Mouse (Mus musculus): ENCODE data around the gene Cxcl3. TPM values are rescaled to one million over a fixed set of nuclear protein-coding genes. Genes with fewer than 3 reads are reported as not detected.

Cxcl3 gene
- 0.06 TPM in 1 of 2 replicates, not detected in the other for polyA plus RNA-seq (2012; rRNA removed)

DNA sequence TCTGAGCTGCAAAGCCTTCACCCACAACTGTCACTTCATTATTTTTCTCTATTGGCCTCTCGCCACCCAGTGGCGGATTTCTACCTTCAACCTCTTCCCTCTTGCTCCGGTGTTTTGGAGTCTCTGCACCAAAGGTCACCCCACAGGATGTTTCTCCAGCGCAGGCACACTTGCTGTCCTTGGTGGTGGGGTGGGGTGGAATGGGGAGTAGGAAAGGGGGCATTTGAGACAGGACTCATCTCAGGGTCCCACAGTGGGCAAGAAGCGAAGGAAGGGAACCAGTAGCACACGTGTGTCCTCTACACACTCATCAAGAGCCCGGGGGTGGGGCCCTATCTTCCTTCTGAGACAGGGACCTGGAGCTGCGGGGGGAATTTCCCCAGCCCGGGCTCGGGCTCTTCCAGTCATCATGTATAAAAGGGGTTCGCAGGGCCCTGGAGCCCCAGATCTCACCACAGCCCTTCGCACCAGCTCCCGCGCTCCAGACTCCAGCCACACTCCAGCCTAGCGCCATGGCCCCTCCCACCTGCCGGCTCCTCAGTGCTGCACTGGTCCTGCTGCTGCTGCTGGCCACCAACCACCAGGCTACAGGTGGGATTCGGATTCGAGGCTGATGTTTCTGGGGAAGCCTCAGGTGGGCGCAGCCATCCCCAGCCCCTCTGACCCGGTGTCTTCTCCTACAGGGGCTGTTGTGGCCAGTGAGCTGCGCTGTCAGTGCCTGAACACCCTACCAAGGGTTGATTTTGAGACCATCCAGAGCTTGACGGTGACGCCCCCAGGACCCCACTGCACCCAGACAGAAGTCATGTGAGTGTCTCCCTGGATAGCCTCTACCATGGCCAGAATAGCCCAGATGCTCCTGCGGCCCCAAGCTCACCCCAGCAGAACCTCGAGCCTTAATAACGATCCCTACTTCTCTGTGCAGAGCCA is at the start of gene Cxcl3:
Gene Cxcl3, plus strand, starts transcription at position 445 of the 930 bp plus-strand sequence.
- Histone ChIP-seq H3K27ac (ENCODE audit: insufficient read depth, low read length) (no peak within 1 kb of the TSS), H3K4me3 (ENCODE audit: extremely low read depth, insufficient read depth, insufficient read length) (no peak within 1 kb of the TSS), H3K36me3 (ENCODE audit: control insufficient read depth, insufficient read depth, low read length) (no peaks in the 10 kb centered on the region), H3K27me3 (ENCODE audit: control insufficient read depth, insufficient read depth, low read length) (no peaks in the 10 kb centered on the region), H3K4me1 (ENCODE audit: control insufficient read depth, insufficient read depth, insufficient read length) (no peaks in the 10 kb centered on the region; the same call in 1 of the 2 replicates)
- TF ChIP-seq POLR2A (IDR thresholded peaks at IDR 0.05; ENCODE audit: low read depth, low read length), result no peak
- TF ChIP-seq CTCF (IDR thresholded peaks at IDR 0.05; ENCODE audit: extremely low read depth, insufficient read depth, insufficient read length, insufficient replicate concordance), result no peak
- DNase-seq (ENCODE audit: low read depth in 1 of 2, low spot score in 2 of 2), result no peak
- 34% methylated on average over 26 of the region's 26 CpGs for WGBS

GRCm38 (mm10) chr5:90742029-90742428 is 43.9 kb upstream of the Cxcl3 start:
- peak; percentile 8 to 69 for DNase-seq (ENCODE audit: low read depth in 1 of 2, low spot score in 2 of 2)
- no peaks in the 10 kb centered on the region for H3K4me1 ChIP-seq (ENCODE audit: control insufficient read depth, insufficient read depth, insufficient read length)
- 3% methylated on average over 4 of the region's 4 CpGs for WGBS
- H3K27me3 ChIP-seq (ENCODE audit: control insufficient read depth, insufficient read depth, low read length), result no peaks in the 10 kb centered on the region
- H3K36me3 ChIP-seq (ENCODE audit: control insufficient read depth, insufficient read depth, low read length), result no peaks in the 10 kb centered on the region
- TF ChIP-seq POLR2A (IDR thresholded peaks at IDR 0.05; ENCODE audit: low read depth, low read length) (no peak), CTCF (IDR thresholded peaks at IDR 0.05; ENCODE audit: extremely low read depth, insufficient read depth, insufficient read length, insufficient replicate concordance) (no peak)
- H3K4me3 ChIP-seq (ENCODE audit: extremely low read depth, insufficient read depth, insufficient read length), result no peak overlapping the region
- H3K27ac ChIP-seq (ENCODE audit: insufficient read depth, low read length), result no peak overlapping the region

- no peaks in the 10 kb centered on the region for H3K4me1 ChIP-seq (ENCODE audit: control insufficient read depth, insufficient read depth, insufficient read length)
- H3K4me3 ChIP-seq (ENCODE audit: extremely low read depth, insufficient read depth, insufficient read length), result no peak overlapping the region
- no peak overlapping the region for H3K27ac ChIP-seq (ENCODE audit: insufficient read depth, low read length)
- WGBS, result 97% methylated on average over 1 of the region's 1 CpGs
- no peaks in the 10 kb centered on the region for H3K27me3 ChIP-seq (ENCODE audit: control insufficient read depth, insufficient read depth, low read length)
- no peak for DNase-seq (ENCODE audit: low read depth in 1 of 2, low spot score in 2 of 2)
- no peaks in the 10 kb centered on the region for H3K36me3 ChIP-seq (ENCODE audit: control insufficient read depth, insufficient read depth, low read length)
- TF ChIP-seq POLR2A (IDR thresholded peaks at IDR 0.05; ENCODE audit: low read depth, low read length), result no peak
- no peak for TF ChIP-seq CTCF (IDR thresholded peaks at IDR 0.05; ENCODE audit: extremely low read depth, insufficient read depth, insufficient read length, insufficient replicate concordance)
Measured at GRCm38 (mm10) chr5:90753934-90754333, 32.0 kb upstream of the Cxcl3 start.

DNA sequence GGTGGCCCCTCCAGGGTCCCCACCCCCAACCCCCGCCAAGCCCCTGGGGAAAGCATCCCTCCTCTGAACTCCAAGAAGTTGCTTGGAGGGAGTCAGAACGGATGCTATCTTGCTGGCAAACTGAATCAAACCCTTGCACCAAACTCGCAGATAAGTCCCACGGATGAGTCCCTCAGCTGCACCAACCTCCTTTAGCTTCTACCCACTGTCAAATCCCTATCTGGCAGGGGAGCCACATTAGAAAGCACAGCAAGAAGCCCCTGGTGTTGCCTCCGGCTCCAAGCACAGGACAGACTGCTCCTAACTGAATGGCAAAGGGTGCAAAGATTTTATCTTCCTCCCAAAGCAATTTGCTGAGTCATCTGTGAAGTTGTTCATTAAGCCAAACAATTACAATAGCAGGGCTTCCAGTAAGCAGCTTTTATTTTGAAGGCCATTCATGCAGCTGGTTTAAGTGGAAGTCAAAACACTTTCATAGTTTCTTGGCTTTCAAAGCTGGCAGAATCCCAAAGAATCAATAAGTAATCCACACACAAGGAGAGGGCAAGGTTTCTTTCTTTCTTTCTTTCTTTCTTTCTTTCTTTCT is 27.8 kb upstream of the Cxcl3 start:
- peaks cover 2% of the 10 kb centered on the region; the same call in 1 of the 2 replicates for H3K27me3 ChIP-seq (ENCODE audit: control insufficient read depth, insufficient read depth, low read length)
- H3K36me3 ChIP-seq (ENCODE audit: control insufficient read depth, insufficient read depth, low read length), result no peaks in the 10 kb centered on the region
- TF ChIP-seq POLR2A (IDR thresholded peaks at IDR 0.05; ENCODE audit: low read depth, low read length), result no peak
- 62% methylated on average over 5 of the region's 5 CpGs for WGBS
- no peaks in the 10 kb centered on the region for H3K4me1 ChIP-seq (ENCODE audit: control insufficient read depth, insufficient read depth, insufficient read length)
- no peak for DNase-seq (ENCODE audit: low read depth in 1 of 2, low spot score in 2 of 2)
- H3K4me3 ChIP-seq (ENCODE audit: extremely low read depth, insufficient read depth, insufficient read length), result no peak overlapping the region
- no peak overlapping the region for H3K27ac ChIP-seq (ENCODE audit: insufficient read depth, low read length)

DNA sequence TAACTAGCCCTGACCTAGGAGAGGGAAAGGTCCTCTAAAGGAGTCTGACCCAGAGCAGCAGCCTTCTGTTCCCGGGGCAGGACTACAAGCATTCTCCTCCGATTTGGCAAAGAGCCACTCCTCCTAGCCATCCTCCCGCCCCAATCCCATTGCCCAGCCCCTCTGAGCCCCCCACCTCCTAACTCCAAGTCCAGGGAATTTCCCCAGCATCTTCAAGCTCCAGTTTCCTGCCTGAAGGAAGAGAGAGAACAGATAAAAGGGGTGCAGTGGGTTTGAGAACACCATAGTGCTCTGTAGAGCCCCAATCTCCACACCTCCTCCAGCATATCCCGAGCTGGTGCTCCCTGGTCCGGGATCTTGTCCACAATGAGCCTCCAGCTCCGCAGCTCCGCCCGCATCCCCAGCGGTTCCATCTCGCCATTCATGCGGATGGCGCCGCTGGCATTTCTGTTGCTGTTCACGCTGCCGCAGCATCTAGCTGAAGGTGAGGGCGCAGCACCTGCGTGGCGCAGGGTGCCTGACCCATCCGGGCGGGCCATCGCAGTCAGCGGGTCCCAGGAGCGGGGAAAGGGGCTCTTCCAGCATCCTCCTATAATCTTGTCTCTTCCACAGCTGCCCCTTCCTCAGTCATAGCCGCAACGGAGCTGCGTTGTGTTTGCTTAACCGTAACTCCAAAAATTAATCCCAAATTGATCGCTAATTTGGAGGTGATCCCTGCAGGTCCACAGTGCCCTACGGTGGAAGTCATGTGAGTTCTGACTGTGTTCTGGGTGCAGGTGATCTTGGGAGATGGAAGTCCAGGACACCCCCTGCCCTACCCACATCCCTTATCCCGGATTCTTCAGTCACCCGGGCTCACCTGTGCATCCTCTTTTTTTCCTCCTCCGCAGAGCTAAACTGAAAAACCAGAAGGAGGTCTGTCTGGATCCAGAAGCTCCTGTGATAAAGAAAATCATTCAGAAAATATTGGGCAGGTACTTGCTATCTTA is 26.5 kb upstream of the Cxcl3 start, which contains the start of gene Cxcl5:
Gene Cxcl5, plus strand, starts transcription at position 284 of the 989 bp plus-strand sequence.
- TF ChIP-seq CTCF (IDR thresholded peaks at IDR 0.05; ENCODE audit: extremely low read depth, insufficient read depth, insufficient read length, insufficient replicate concordance) (no peak), POLR2A (IDR thresholded peaks at IDR 0.05; ENCODE audit: low read depth, low read length) (no peak)
- Histone ChIP-seq H3K36me3 (ENCODE audit: control insufficient read depth, insufficient read depth, low read length) (no peaks in the 10 kb centered on the region), H3K4me1 (ENCODE audit: control insufficient read depth, insufficient read depth, insufficient read length) (no peaks in the 10 kb centered on the region), H3K27me3 (ENCODE audit: control insufficient read depth, insufficient read depth, low read length) (peaks cover 2% of the 10 kb centered on the region; the same call in 1 of the 2 replicates), H3K27ac (ENCODE audit: insufficient read depth, low read length) (no peak within 1 kb of the TSS), H3K4me3 (ENCODE audit: extremely low read depth, insufficient read depth, insufficient read length) (no peak within 1 kb of the TSS; the same call in 1 of the 2 replicates)
- WGBS, result 21% methylated on average over 32 of the region's 32 CpGs
- DNase-seq (ENCODE audit: low read depth in 1 of 2, low spot score in 2 of 2), result no peak

DNA sequence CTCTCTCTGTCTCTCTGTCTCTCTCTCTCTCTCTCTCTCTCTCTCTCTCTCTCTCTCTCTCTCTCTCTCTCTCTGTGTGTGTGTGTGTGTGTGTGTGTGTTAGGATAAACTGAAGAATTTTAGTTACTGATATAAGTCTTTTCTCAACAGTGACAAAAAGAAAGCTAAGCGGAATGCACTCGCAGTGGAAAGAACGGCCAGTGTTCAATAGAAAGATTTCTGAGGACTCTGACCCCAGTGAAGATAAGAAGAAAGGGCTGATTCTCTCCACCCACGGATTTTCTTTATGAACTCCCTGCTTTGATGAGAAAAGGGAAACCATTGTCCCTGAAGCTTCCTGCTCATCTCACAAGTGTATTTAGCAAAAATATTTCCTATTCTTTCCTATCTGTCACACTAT is 25.6 kb upstream of the Cxcl3 start:
- Histone ChIP-seq H3K4me1 (ENCODE audit: control insufficient read depth, insufficient read depth, insufficient read length) (no peaks in the 10 kb centered on the region), H3K27ac (ENCODE audit: insufficient read depth, low read length) (no peak overlapping the region), H3K27me3 (ENCODE audit: control insufficient read depth, insufficient read depth, low read length) (peaks cover 2% of the 10 kb centered on the region; the same call in 1 of the 2 replicates), H3K36me3 (ENCODE audit: control insufficient read depth, insufficient read depth, low read length) (no peaks in the 10 kb centered on the region), H3K4me3 (ENCODE audit: extremely low read depth, insufficient read depth, insufficient read length) (no peak overlapping the region)
- no peak for TF ChIP-seq POLR2A (IDR thresholded peaks at IDR 0.05; ENCODE audit: low read depth, low read length)
- TF ChIP-seq CTCF (IDR thresholded peaks at IDR 0.05; ENCODE audit: extremely low read depth, insufficient read depth, insufficient read length, insufficient replicate concordance), result no peak
- 78% methylated on average over 4 of the region's 4 CpGs for WGBS
- no peak for DNase-seq (ENCODE audit: low read depth in 1 of 2, low spot score in 2 of 2)

All from spleen, adult 2 months (tissue).